Comparison of ENCODE assay signal across 7 mouse cellular contexts in the genomic region with DNA sequence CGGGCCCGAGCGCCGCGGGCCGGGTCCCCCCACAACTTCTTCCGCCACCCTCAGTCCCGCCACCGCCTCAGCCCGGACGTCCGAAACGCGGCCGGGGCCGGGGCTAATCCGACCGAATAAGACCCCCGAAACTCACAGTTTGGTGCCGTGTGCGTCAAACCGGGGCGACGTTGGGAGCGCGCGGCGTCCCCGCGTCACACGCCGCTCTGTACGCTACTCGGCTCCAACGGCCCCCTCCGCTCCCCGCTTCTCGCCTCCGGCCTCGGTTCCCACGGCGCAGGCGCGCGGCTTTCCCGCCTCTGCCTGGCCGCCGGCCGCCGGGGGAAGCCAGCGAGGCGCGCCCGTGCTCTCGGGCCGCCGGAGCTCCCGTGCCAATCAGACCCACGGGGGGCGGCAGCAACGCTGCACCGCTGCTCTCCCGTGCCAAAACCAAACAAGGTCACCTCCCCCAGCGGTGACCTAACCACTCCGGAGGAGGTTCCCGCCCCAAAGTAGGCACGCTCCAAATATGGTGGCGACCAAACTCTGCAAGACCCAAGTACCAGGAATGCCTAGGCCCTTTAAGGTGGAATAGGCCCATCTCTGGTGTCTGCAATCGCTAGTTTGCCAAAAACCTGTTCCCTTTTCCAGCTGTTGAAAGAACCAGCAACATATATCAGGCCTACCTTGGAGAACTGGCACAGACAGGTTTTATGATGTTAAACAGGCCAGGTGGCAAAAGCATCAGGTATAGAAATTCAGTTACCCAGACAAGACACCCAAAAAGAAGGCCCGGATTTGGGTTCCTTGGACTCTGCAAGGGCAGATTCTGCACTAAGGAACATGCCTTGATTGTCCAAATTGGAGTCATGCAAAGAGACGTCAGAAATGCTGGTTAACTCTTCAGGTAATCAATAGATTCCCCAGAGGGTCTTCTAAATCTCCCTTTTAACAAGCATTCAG. TPM values are rescaled to one million over a fixed set of nuclear protein-coding genes. Genes with fewer than 3 reads are reported as not detected.
DNase-seq lines count a peak whose midpoint lies in the region; ATAC-seq lines count a peak whose summit lies in the region.

Gene Zfp644, minus strand, starts transcription at position 892 of the 942 bp plus-strand sequence.

- no peaks in the 10 kb centered on the region for H3K9me3 ChIP-seq in limb, embryonic 10.5 days (replicated peaks)
- H3K9me3 ChIP-seq in midbrain, embryonic 13.5 days = no peaks in the 10 kb centered on the region

- ATAC-seq in midbrain, embryonic 13.5 days = peak; percentile 96

- peak within 1 kb of the TSS; percentile 96 for H3K9ac ChIP-seq in midbrain, embryonic 13.5 days (replicated peaks)

- H3K27ac ChIP-seq in limb, embryonic 10.5 days = peak within 1 kb of the TSS; percentile 100
- peak within 1 kb of the TSS; percentile 99 for H3K27ac ChIP-seq in midbrain, embryonic 13.5 days

- 2% methylated on average over 71 of the region's 71 CpGs for WGBS in limb, embryonic 10.5 days
- 1% methylated on average over 71 of the region's 71 CpGs for WGBS in midbrain, embryonic 13.5 days

- H3K4me2 ChIP-seq in midbrain, embryonic 13.5 days (replicated peaks) = peak within 1 kb of the TSS; percentile 63

- peaks cover 24% of the 10 kb centered on the region for H3K4me1 ChIP-seq in limb, embryonic 10.5 days
- peaks cover 43% of the 10 kb centered on the region for H3K4me1 ChIP-seq in midbrain, embryonic 13.5 days (replicated peaks)

- no peaks in the 10 kb centered on the region for H3K27me3 ChIP-seq in limb, embryonic 10.5 days (ENCODE audit: low read depth, poor library complexity, severe bottlenecking)
- H3K27me3 ChIP-seq in midbrain, embryonic 13.5 days = no peaks in the 10 kb centered on the region

- H3K4me3 ChIP-seq in limb, embryonic 10.5 days = peak within 1 kb of the TSS; percentile 80
- peak within 1 kb of the TSS; percentile 88 for H3K4me3 ChIP-seq in midbrain, embryonic 13.5 days (replicated peaks)

- peak; percentile 80 for DNase-seq in adrenal gland, adult 8-10 months
- DNase-seq in embryo, embryonic 9.5 days (ENCODE audit: extremely low spot score) = peak; percentile 87
- peak; percentile 42 for DNase-seq in gonadal fat pad, adult 2 months (ENCODE audit: low read depth)
- peak; percentile 87 for DNase-seq in kidney, adult 11 months
- peak; percentile 90 for DNase-seq in limb, embryonic 10.5 days (ENCODE audit: low spot score)
- peak; percentile 78 for DNase-seq in spleen, adult 12 weeks (ENCODE audit: low spot score)

- H3K36me3 ChIP-seq in limb, embryonic 10.5 days = peaks cover 19% of the 10 kb centered on the region
- no peaks in the 10 kb centered on the region for H3K36me3 ChIP-seq in midbrain, embryonic 13.5 days

RNA-seq across cellular contexts. Expression of gene Zfp644, which starts in this region (rescaled TPM):
- total RNA-seq in adrenal gland, adult 8-10 months (2022) = 10 to 100 TPM; 53.2 to 94.2 (median 70.1) TPM
- polyA plus RNA-seq in gonadal fat pad, adult 2 months (2012; rRNA removed) = 12.4 and 13.4 TPM in 2 replicates
- polyA plus RNA-seq in limb, embryonic 10.5 days (2016; fragmentation: Nextera tagmentation; extraction: Ambion mirVana) = 52.6 and 62.5 TPM in 2 replicates
- 84.5 and 89.7 TPM in 2 replicates for polyA plus RNA-seq in midbrain, embryonic 13.5 days (2015; fragmentation: Nextera tagmentation; extraction: Ambion mirVana)

Comparison
In these comparisons a context has a peak if more than half of its experiments do, and no peak if none do; other contexts are left out.
1. Peak in every context shown above with its lines: DNase-seq, ATAC-seq, H3K4me3 ChIP-seq and H3K27ac ChIP-seq.